Mouse (Mus musculus) layer of hippocampus, adult 9-11 months (tissue): Measurements from ENCODE around the gene Mill1.
"Not testable (repeated sequence)": the region's sequence is repeated elsewhere in the genome, so short reads cannot be mapped to it uniquely, and the experiment has no call there.

Experiments used
- DNase-seq: peaks from one replicate; pipeline ENCODE4 v3.0.0; 2022

Mill1 gene

GRCm38 (mm10) chr7:18245047-18245446 is at the start of gene Mill1:
TSS of gene Mill1 (plus strand) at chr7:18245347.
- no peak for DNase-seq

DNA sequence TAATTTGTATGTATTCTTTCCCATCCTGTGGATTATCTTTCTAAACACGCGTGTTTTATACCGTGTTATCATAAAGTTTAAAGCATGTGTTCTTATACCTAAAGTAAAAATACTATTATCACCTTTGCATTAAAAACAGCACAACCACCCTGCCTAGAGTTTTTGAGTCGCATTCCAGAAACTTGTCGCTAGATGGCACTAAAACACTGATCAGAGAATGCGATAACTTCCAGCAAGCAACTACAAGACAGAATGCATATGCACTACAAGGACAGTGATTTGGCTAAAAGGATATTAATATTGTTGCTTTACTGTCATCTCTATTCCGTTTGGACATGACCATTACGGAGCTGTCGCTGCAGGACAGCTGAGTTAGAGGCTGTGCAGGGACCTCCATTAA is 34.2 kb upstream of the Mill1 start:
- DNase-seq: no peak

DNA sequence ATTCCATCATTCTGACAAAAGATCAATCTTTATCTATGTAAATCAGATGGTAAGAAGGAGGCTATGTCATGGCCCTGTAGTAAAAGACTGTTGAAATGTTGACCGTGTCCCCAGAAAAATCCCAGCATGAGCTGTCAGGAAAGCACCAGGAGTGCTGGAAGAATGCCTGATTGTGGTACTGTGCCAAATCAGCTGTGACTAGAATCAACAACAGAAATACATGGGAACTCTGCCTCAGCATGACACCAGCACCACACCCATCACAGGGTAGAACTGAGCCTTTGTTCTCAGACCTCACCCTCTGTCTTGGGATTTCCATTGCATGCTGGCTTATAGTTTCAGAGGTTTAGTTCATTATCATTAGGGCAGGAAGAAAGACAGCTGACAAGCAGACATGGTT is 30.4 kb upstream of the Mill1 start:
- no peak for DNase-seq

- DNase-seq: no peak
These were observed 6.6 kb upstream of the Mill1 start for GRCm38 (mm10) chr7:18238561-18238960.

DNA sequence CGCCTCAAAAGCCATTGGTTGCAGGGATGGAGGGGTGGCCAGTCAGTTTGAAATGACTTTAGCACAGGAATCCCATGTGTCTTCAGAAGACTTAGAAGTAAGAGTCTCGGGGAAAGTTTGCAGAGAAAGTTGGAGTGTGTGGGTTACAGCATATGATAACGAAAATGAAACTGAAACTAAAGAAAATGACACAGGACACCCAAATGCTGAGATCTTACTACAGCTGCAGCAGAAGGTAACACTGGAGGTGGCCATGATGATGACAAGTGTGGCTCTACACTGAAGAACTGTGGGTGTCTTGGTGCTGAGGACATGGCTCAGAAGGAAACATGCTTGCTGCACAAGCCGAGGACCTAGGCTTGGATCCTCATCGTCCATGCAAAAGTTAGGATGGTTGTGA is 3.9 kb upstream of the Mill1 start:
- no peak for DNase-seq

- not testable (repeated sequence) for DNase-seq
These were observed 1.1 kb upstream of the Mill1 start for GRCm38 (mm10) chr7:18243959-18244573.

- DNase-seq: no peak
These were observed 15.1 kb downstream of the Mill1 start for GRCm38 (mm10) chr7:18260219-18260618.

GRCm38 (mm10) chr7:18265089-18265488 is 19.9 kb downstream of the Mill1 start:
- no peak for DNase-seq
